Mouse (Mus musculus): Measurements from ENCODE around the gene Ttpal. TPM values are rescaled to one million over a fixed set of nuclear protein-coding genes. Genes with fewer than 3 reads are reported as not detected.

Gene Ttpal
- 28.1 and 30.3 TPM in 2 replicates for polyA plus RNA-seq (2012; rRNA removed)

GRCm38 (mm10) chr2:163602101-163602971 is at the start of gene Ttpal:
Gene Ttpal (plus strand): TSS chr2:163602314.

DNA sequence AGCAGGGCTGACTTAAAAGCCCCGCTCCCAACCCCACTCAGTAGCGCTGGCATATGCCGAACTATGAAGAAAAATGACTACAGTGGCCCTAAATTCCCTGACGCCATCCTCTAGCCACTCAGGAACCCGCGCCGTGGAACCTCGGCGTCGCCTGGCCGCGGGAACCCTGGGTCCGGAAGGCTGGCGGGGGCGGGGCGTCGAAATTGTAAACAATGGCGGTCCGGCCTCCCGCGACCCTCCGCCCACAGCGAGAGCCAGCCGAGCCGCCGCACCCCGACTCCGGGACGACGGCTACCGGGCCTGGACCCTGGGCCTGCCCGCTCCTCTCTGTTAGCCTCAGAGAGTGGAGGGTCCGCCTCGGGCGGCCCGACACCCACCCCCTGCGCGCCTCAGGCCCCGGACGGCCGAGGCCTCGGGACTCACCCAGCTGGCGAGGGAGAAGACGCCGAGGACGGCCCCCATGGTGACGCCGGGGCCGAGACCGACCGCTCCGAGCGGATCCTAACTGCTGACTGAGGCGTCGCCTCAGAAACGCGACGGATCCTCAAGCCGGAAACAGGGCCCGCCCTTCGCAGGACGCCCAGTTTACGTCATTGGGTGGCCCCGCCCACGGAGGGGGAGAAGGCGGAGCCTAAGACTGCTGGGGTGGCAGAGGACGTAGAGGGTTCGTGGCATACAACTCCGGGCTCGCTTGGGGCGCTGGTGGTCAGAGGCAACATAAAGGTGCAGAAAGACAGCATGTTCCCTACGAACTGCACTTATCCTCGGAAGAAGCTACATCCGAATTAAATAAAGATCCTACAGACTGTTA is 42.7 kb downstream of the Ttpal start, which contains the start of gene Serinc3:
Gene Serinc3, minus strand, starts transcription at position 557 of the 811 bp plus-strand sequence.

GRCm38 (mm10) chr2:163657975-163658886 is 56.1 kb downstream of the Ttpal start, which contains the start of gene Pkig:
Gene Pkig (plus strand): TSS chr2:163658386.

Other genes starting within 250 kb of the Ttpal start
- 61.7 and 96.2 TPM in 2 replicates for gene Jph2, start 204.3 kb upstream of the Ttpal start, polyA plus RNA-seq (2012; rRNA removed)
- gene Oser1, start 177.6 kb upstream of the Ttpal start, polyA plus RNA-seq (2012; rRNA removed): 12.2 and 17.4 TPM in 2 replicates
- gene Gdap1l1, start 163.8 kb upstream of the Ttpal start, polyA plus RNA-seq (2012; rRNA removed): 4.2 and 6.4 TPM in 2 replicates
- 16.3 and 18.7 TPM in 2 replicates for gene Fitm2, start 129.7 kb upstream of the Ttpal start, polyA plus RNA-seq (2012; rRNA removed)
- 1.5 and 1.8 TPM in 2 replicates for gene R3hdml, start 110.0 kb upstream of the Ttpal start, polyA plus RNA-seq (2012; rRNA removed)
- 1.7 and 1.9 TPM in 2 replicates for gene Hnf4a, start 95.5 kb upstream of the Ttpal start, polyA plus RNA-seq (2012; rRNA removed)
- 418 and 494 TPM in 2 replicates for gene Serinc3, start 42.8 kb downstream of the Ttpal start, polyA plus RNA-seq (2012; rRNA removed)
- 131 and 142 TPM in 2 replicates for gene Pkig, start 56.1 kb downstream of the Ttpal start, polyA plus RNA-seq (2012; rRNA removed)
- gene Ada, start 147.9 kb downstream of the Ttpal start, polyA plus RNA-seq (2012; rRNA removed): 11.3 and 14.5 TPM in 2 replicates
- 60.6 and 107 TPM in 2 replicates for gene Ccn5, start 218.5 kb downstream of the Ttpal start, polyA plus RNA-seq (2012; rRNA removed)